8 mouse cellular contexts compared by ENCODE assay signal in the genomic region with DNA sequence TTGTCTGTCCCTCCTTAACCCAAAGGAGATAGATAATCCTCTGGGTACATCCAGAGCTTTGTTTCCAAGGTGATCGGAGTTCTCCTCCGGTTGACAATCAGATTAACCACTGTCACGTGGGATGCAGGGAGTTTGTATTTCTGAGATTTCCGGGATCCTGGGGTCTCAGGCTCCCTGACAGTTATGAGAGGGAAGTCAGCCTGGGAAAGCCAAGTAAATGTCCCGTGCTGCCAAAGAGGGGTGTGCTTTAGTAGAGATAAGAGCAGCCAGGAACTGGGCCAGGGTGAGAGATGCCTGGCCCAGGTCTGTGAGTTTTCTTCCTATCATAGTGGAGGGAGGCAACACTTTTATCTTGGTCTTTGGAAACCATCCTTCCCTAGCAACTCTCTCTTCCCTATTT. TPM values are rescaled to one million over a fixed set of nuclear protein-coding genes. Genes with fewer than 3 reads are reported as not detected.
DNase-seq lines count a peak whose midpoint lies in the region; ATAC-seq and TF ChIP-seq lines count a peak whose summit lies in the region.

No protein-coding gene starts in this region.

- no peaks in the 10 kb centered on the region for H3K36me3 ChIP-seq in kidney, embryonic 14.5 days (ENCODE audit: control insufficient read depth, insufficient read depth, low read length)
- no peaks in the 10 kb centered on the region for H3K36me3 ChIP-seq in forebrain, embryonic 14.5 days (ENCODE audit: control insufficient read depth, insufficient read depth, low read length)
- H3K36me3 ChIP-seq in limb, embryonic 12.5 days: no peaks in the 10 kb centered on the region
- no peaks in the 10 kb centered on the region for H3K36me3 ChIP-seq in midbrain, postnatal 0 days (ENCODE audit: insufficient read depth, low read length)

- ATAC-seq in kidney, embryonic 14.5 days (ENCODE audit: low FRiP score, low TSS enrichment): no peak
- no peak for ATAC-seq in forebrain, embryonic 14.5 days
- no peak for ATAC-seq in limb, embryonic 12.5 days (ENCODE audit: insufficient number of reproducible peaks, insufficient read depth, low FRiP score, low TSS enrichment, low read depth)
- ATAC-seq in midbrain, postnatal 0 days (ENCODE audit: low FRiP score): no peak
- ATAC-seq in activated CD4-positive, CD25-positive, alpha-beta regulatory T cell, adult 4 months: no peak

- H3K4me2 ChIP-seq in kidney, embryonic 14.5 days (replicated peaks; ENCODE audit: low read depth, low read length): peak overlapping the region; percentile 90
- H3K4me2 ChIP-seq in forebrain, embryonic 14.5 days (ENCODE audit: low read length): peak overlapping the region; percentile 96
- peak overlapping the region; percentile 97 for H3K4me2 ChIP-seq in limb, embryonic 12.5 days
- peak overlapping the region; percentile 87 for H3K4me2 ChIP-seq in midbrain, postnatal 0 days (ENCODE audit: low read depth, low read length, poor library complexity, severe bottlenecking)

- TF ChIP-seq CTCF in midbrain, postnatal 0 days (IDR thresholded peaks at IDR 0.05): no peak

- WGBS in kidney, embryonic 14.5 days: 14% methylated on average over 5 of the region's 5 CpGs
- WGBS in forebrain, embryonic 14.5 days: 15% methylated on average over 5 of the region's 5 CpGs
- 18% methylated on average over 5 of the region's 5 CpGs for WGBS in limb, embryonic 12.5 days
- 8% methylated on average over 5 of the region's 5 CpGs for WGBS in midbrain, postnatal 0 days

- no peak overlapping the region for H3K27ac ChIP-seq in kidney, embryonic 14.5 days (ENCODE audit: low read depth, low read length)
- peak overlapping the region; percentile 77 for H3K27ac ChIP-seq in forebrain, embryonic 14.5 days (ENCODE audit: low read depth, low read length)
- no peak overlapping the region for H3K27ac ChIP-seq in limb, embryonic 12.5 days
- H3K27ac ChIP-seq in midbrain, postnatal 0 days (ENCODE audit: low read depth, low read length): no peak overlapping the region

- DNase-seq in kidney, postnatal 25 days: no peak
- no peak for DNase-seq in forebrain, embryonic 14.5 days (ENCODE audit: low spot score)
- DNase-seq in midbrain, postnatal 0 days (ENCODE audit: low spot score): no peak
- no peak for DNase-seq in thymus, postnatal 14 days
- no peak for DNase-seq in kidney, postnatal 10 days

- peaks cover 7% of the 10 kb centered on the region; the same call in 1 of the 2 replicates for H3K4me1 ChIP-seq in kidney, embryonic 14.5 days (ENCODE audit: control insufficient read depth, insufficient read depth, low read length)
- peaks cover 23% of the 10 kb centered on the region for H3K4me1 ChIP-seq in forebrain, embryonic 14.5 days (ENCODE audit: control insufficient read depth, insufficient read depth, low read length)
- peaks cover 28% of the 10 kb centered on the region for H3K4me1 ChIP-seq in limb, embryonic 12.5 days (replicated peaks)
- peaks cover 25% of the 10 kb centered on the region for H3K4me1 ChIP-seq in midbrain, postnatal 0 days (ENCODE audit: insufficient read depth, low read length)

- no peak overlapping the region for H3K4me3 ChIP-seq in kidney, embryonic 14.5 days (ENCODE audit: low read length)
- H3K4me3 ChIP-seq in forebrain, embryonic 14.5 days (ENCODE audit: low read depth, low read length): no peak overlapping the region
- H3K4me3 ChIP-seq in limb, embryonic 12.5 days (replicated peaks): no peak overlapping the region
- H3K4me3 ChIP-seq in midbrain, postnatal 0 days (ENCODE audit: low read depth, low read length): no peak overlapping the region

- H3K9me3 ChIP-seq in kidney, embryonic 14.5 days (ENCODE audit: control insufficient read depth, low read length): no peaks in the 10 kb centered on the region
- no peaks in the 10 kb centered on the region for H3K9me3 ChIP-seq in forebrain, embryonic 14.5 days (replicated peaks; ENCODE audit: control insufficient read depth, low read length)
- no peaks in the 10 kb centered on the region for H3K9me3 ChIP-seq in limb, embryonic 12.5 days
- no peaks in the 10 kb centered on the region for H3K9me3 ChIP-seq in midbrain, postnatal 0 days (ENCODE audit: low read length)

- H3K9ac ChIP-seq in kidney, embryonic 14.5 days (ENCODE audit: low read depth, low read length): no peak overlapping the region
- peak overlapping the region; percentile 66 for H3K9ac ChIP-seq in forebrain, embryonic 14.5 days (ENCODE audit: low read length)
- 0 out of 2 replicates have a peak overlapping the region, but pooled peaks have one; percentile 62 for H3K9ac ChIP-seq in limb, embryonic 12.5 days (replicated peaks)
- H3K9ac ChIP-seq in midbrain, postnatal 0 days (replicated peaks; ENCODE audit: low read length, poor library complexity, severe bottlenecking): no peak overlapping the region

- H3K27me3 ChIP-seq in kidney, embryonic 14.5 days (ENCODE audit: control insufficient read depth, insufficient read depth, low read length): peaks cover 12% of the 10 kb centered on the region
- no peaks in the 10 kb centered on the region for H3K27me3 ChIP-seq in forebrain, embryonic 14.5 days (replicated peaks; ENCODE audit: control insufficient read depth, insufficient read depth, low read length)
- peaks cover 5% of the 10 kb centered on the region; the same call in 1 of the 2 replicates for H3K27me3 ChIP-seq in limb, embryonic 12.5 days
- H3K27me3 ChIP-seq in midbrain, postnatal 0 days (ENCODE audit: insufficient read depth, low read length): no peaks in the 10 kb centered on the region

RNA-seq across cellular contexts. Expression of gene Parvb, which starts 1.2 kb away (rescaled TPM):
- polyA plus RNA-seq in kidney, embryonic 14.5 days (2014; fragmentation: Nextera tagmentation; extraction: Ambion mirVana): 3.9 TPM in 2 replicates
- polyA plus RNA-seq in forebrain, embryonic 14.5 days (2014; fragmentation: Nextera tagmentation; extraction: Ambion mirVana): 2.5 and 2.9 TPM in 2 replicates
- 3.9 TPM in 2 replicates for polyA plus RNA-seq in limb, embryonic 12.5 days (2016; fragmentation: Nextera tagmentation; extraction: Ambion mirVana)
- 9.6 and 14.0 TPM in 2 replicates for total RNA-seq in midbrain, postnatal 0 days (2014; rRNA removed)
- 4.3 and 5.8 TPM in 2 replicates for polyA plus RNA-seq in midbrain, postnatal 0 days (2015; fragmentation: Nextera tagmentation; extraction: Ambion mirVana)
- polyA plus RNA-seq in activated CD4-positive, CD25-positive, alpha-beta regulatory T cell, adult 4 months (2017; shearing (Covaris generic)): 1 to 10 TPM in 1 of 2 experiments, not detected in 1; 1.9 TPM

RNA-seq across cellular contexts. Expression of gene Samm50, which starts 38.6 kb away (rescaled TPM):
- polyA plus RNA-seq in kidney, embryonic 14.5 days (2014; fragmentation: Nextera tagmentation; extraction: Ambion mirVana): 81.5 and 88.8 TPM in 2 replicates
- polyA plus RNA-seq in forebrain, embryonic 14.5 days (2014; fragmentation: Nextera tagmentation; extraction: Ambion mirVana): 60.5 and 60.9 TPM in 2 replicates
- 106 and 111 TPM in 2 replicates for polyA plus RNA-seq in limb, embryonic 12.5 days (2016; fragmentation: Nextera tagmentation; extraction: Ambion mirVana)
- 38.9 and 39.7 TPM in 2 replicates for total RNA-seq in midbrain, postnatal 0 days (2014; rRNA removed)
- polyA plus RNA-seq in midbrain, postnatal 0 days (2015; fragmentation: Nextera tagmentation; extraction: Ambion mirVana): 88.1 and 90.9 TPM in 2 replicates
- polyA plus RNA-seq in activated CD4-positive, CD25-positive, alpha-beta regulatory T cell, adult 4 months (2017; shearing (Covaris generic)): 10 to 100 TPM; 44.6 to 47.6 TPM

Comparison
In these comparisons a context has a peak if more than half of its experiments do, and no peak if none do; other contexts are left out.
1. H3K9ac ChIP-seq: peak in forebrain, embryonic 14.5 days (single experiment) and limb, embryonic 12.5 days (single experiment); none in kidney, embryonic 14.5 days (single experiment) and midbrain, postnatal 0 days (single experiment).
2. Peak in every context shown above with its lines, with median percentiles within 50 percentile points of each other: H3K4me2 ChIP-seq.